ENCODE assay signal across 8 mouse cellular contexts in the genomic region with DNA sequence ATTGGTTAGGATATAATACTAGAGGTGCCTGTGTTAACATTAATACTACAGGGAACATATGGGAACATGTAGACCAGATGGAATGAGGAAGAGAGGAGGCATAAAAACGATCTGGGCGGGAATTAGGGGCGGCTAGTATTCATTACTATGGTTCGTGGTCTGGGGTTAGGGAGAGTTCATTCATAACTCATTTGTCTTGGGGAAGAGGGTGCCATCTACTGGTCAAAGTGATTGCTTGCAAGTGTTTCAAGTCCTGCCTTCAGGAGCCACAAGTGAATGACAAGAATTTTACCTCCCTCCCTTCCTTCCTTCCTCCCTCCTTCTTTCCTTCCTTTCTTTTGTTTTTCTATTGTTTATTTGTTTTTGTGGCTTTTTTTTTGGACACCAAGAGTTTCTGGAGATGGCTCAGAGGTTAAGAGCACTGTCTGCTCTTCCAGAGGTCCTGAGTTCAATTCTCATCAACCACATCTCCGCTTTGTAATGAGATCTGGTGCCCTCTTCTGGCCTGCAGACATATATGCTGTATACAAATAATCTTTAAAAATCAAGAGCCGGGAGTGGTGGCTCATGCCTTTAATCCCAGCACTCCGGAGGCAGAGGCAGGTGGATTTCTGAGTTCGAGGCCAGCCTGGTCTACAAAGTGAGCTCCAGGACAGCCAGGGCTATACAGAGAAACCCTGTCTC. TPM values are rescaled to one million over a fixed set of nuclear protein-coding genes. Genes with fewer than 3 reads are reported as not detected.
DNase-seq lines count a peak whose midpoint lies in the region; ATAC-seq and TF ChIP-seq lines count a peak whose summit lies in the region.

No protein-coding gene starts in this region.

- peak; percentile 63 for DNase-seq in forebrain, embryonic 11.5 days (ENCODE audit: low spot score)
- DNase-seq in 3T3-L1 (ENCODE audit: low read depth, low spot score): peak; percentile 95
- DNase-seq in adrenal gland, postnatal 10 days: peak; percentile 59
- peak; percentile 96 for DNase-seq in embryonic facial prominence, embryonic 14.5 days (ENCODE audit: low spot score)
- DNase-seq in kidney, postnatal 10 days: peak; percentile 63
- DNase-seq in lung, adult 2 months: peak; percentile 14

- no peak overlapping the region for H3K27ac ChIP-seq in forebrain, embryonic 11.5 days (ENCODE audit: low read depth, low read length)
- no peak overlapping the region for H3K27ac ChIP-seq in forebrain, embryonic 13.5 days
- H3K27ac ChIP-seq in embryonic facial prominence, embryonic 14.5 days (replicated peaks; ENCODE audit: low read depth, low read length): no peak overlapping the region
- no peak overlapping the region for H3K27ac ChIP-seq in stomach, embryonic 16.5 days (ENCODE audit: low read length)

- no peaks in the 10 kb centered on the region for H3K36me3 ChIP-seq in forebrain, embryonic 11.5 days (ENCODE audit: control insufficient read depth, insufficient read depth, low read length)
- no peaks in the 10 kb centered on the region for H3K36me3 ChIP-seq in forebrain, embryonic 13.5 days (ENCODE audit: poor library complexity, severe bottlenecking)
- no peaks in the 10 kb centered on the region for H3K36me3 ChIP-seq in embryonic facial prominence, embryonic 14.5 days (ENCODE audit: control insufficient read depth, insufficient read depth, low read length)
- H3K36me3 ChIP-seq in stomach, embryonic 16.5 days (ENCODE audit: control insufficient read depth, insufficient read depth, low read length): no peaks in the 10 kb centered on the region

- H3K27me3 ChIP-seq in forebrain, embryonic 11.5 days (ENCODE audit: control insufficient read depth, insufficient read depth, low read length): no peaks in the 10 kb centered on the region
- no peaks in the 10 kb centered on the region for H3K27me3 ChIP-seq in forebrain, embryonic 13.5 days
- H3K27me3 ChIP-seq in embryonic facial prominence, embryonic 14.5 days (replicated peaks; ENCODE audit: control insufficient read depth, insufficient read depth, low read length): no peaks in the 10 kb centered on the region
- H3K27me3 ChIP-seq in stomach, embryonic 16.5 days (ENCODE audit: control insufficient read depth, insufficient read depth, low read length): no peaks in the 10 kb centered on the region

- no peak for TF ChIP-seq POLR2A in lung, adult 2 months (IDR thresholded peaks at IDR 0.05; ENCODE audit: borderline replicate concordance, extremely low read depth, low read depth, low read length)

- no peak for ATAC-seq in forebrain, embryonic 11.5 days (replicated peaks; ENCODE audit: low FRiP score)
- no peak for ATAC-seq in forebrain, embryonic 13.5 days
- ATAC-seq in embryonic facial prominence, embryonic 14.5 days (ENCODE audit: low read depth): no peak
- peak; percentile 22; the same call in 1 of the 2 replicates for ATAC-seq in stomach, embryonic 16.5 days (ENCODE audit: insufficient read depth, low FRiP score)

- peak; percentile 67 for TF ChIP-seq CTCF in lung, adult 2 months (IDR thresholded peaks at IDR 0.05; ENCODE audit: insufficient read depth, low read length)

- no peaks in the 10 kb centered on the region; the same call in 1 of the 2 replicates for H3K4me1 ChIP-seq in forebrain, embryonic 11.5 days (replicated peaks; ENCODE audit: control insufficient read depth, insufficient read depth, low read length)
- peaks cover 17% of the 10 kb centered on the region for H3K4me1 ChIP-seq in forebrain, embryonic 13.5 days
- H3K4me1 ChIP-seq in embryonic facial prominence, embryonic 14.5 days (ENCODE audit: control insufficient read depth, insufficient read depth, low read length): peaks cover 18% of the 10 kb centered on the region
- H3K4me1 ChIP-seq in lung, adult 2 months (ENCODE audit: control insufficient read depth, insufficient read depth, low read length): peaks cover 2% of the 10 kb centered on the region
- H3K4me1 ChIP-seq in stomach, embryonic 16.5 days (ENCODE audit: control insufficient read depth, insufficient read depth, low read length): peaks cover 19% of the 10 kb centered on the region

- H3K4me2 ChIP-seq in forebrain, embryonic 11.5 days (ENCODE audit: low read depth, low read length, severe bottlenecking): no peak overlapping the region
- H3K4me2 ChIP-seq in forebrain, embryonic 13.5 days: no peak overlapping the region
- 0 out of 2 replicates have a peak overlapping the region, but pooled peaks have one; percentile 24 for H3K4me2 ChIP-seq in embryonic facial prominence, embryonic 14.5 days (ENCODE audit: low read depth, low read length)
- no peak overlapping the region for H3K4me2 ChIP-seq in stomach, embryonic 16.5 days (ENCODE audit: low read depth, low read length)

- WGBS in forebrain, embryonic 11.5 days: 27% methylated on average over 8 of the region's 8 CpGs
- WGBS in forebrain, embryonic 13.5 days: 25% methylated on average over 8 of the region's 8 CpGs
- 22% methylated on average over 8 of the region's 8 CpGs for WGBS in embryonic facial prominence, embryonic 14.5 days
- 18% methylated on average over 8 of the region's 8 CpGs for WGBS in lung, adult 2 months
- WGBS in stomach, embryonic 16.5 days: 23% methylated on average over 8 of the region's 8 CpGs

- no peak overlapping the region for H3K4me3 ChIP-seq in forebrain, embryonic 11.5 days (ENCODE audit: low read depth, low read length)
- no peak overlapping the region for H3K4me3 ChIP-seq in forebrain, embryonic 13.5 days
- no peak overlapping the region for H3K4me3 ChIP-seq in embryonic facial prominence, embryonic 14.5 days (ENCODE audit: low read depth, low read length)
- H3K4me3 ChIP-seq in lung, adult 2 months (replicated peaks; ENCODE audit: extremely low read depth, low read depth, low read length): no peak overlapping the region
- H3K4me3 ChIP-seq in stomach, embryonic 16.5 days (replicated peaks; ENCODE audit: low read length): no peak overlapping the region

- no peaks in the 10 kb centered on the region for H3K9me3 ChIP-seq in forebrain, embryonic 11.5 days (ENCODE audit: control insufficient read depth, low read length)
- H3K9me3 ChIP-seq in forebrain, embryonic 13.5 days (replicated peaks): no peaks in the 10 kb centered on the region
- no peaks in the 10 kb centered on the region for H3K9me3 ChIP-seq in embryonic facial prominence, embryonic 14.5 days (ENCODE audit: control insufficient read depth, low read length)
- H3K9me3 ChIP-seq in stomach, embryonic 16.5 days (replicated peaks; ENCODE audit: control insufficient read depth, low read length): no peaks in the 10 kb centered on the region

- H3K9ac ChIP-seq in forebrain, embryonic 11.5 days (ENCODE audit: low read length): no peak overlapping the region
- H3K9ac ChIP-seq in forebrain, embryonic 13.5 days: no peak overlapping the region
- H3K9ac ChIP-seq in embryonic facial prominence, embryonic 14.5 days (ENCODE audit: low read depth, low read length): no peak overlapping the region
- no peak overlapping the region for H3K9ac ChIP-seq in stomach, embryonic 16.5 days (ENCODE audit: low read length)

RNA-seq across cellular contexts. Expression of a gene that starts 2.8 kb away (rescaled TPM):
- polyA plus RNA-seq in forebrain, embryonic 11.5 days (2014; fragmentation: Nextera tagmentation; extraction: Ambion mirVana): 34.2 and 35.7 TPM in 2 replicates
- 35.6 and 36.1 TPM in 2 replicates for polyA plus RNA-seq in forebrain, embryonic 13.5 days (2015; fragmentation: Nextera tagmentation; extraction: Ambion mirVana)
- total RNA-seq in adrenal gland, postnatal 10 days (2021): 10 to 100 TPM; 28.3 to 40.3 TPM
- 20.6 and 21.2 TPM in 2 replicates for polyA plus RNA-seq in embryonic facial prominence, embryonic 14.5 days (2014; fragmentation: Nextera tagmentation; extraction: Ambion mirVana)
- 27.2 and 39.0 TPM in 2 replicates for polyA plus RNA-seq in lung, adult 2 months (2012; rRNA removed)
- 10.4 and 13.9 TPM in 2 replicates for polyA plus RNA-seq in stomach, embryonic 16.5 days (2015; fragmentation: Nextera tagmentation; extraction: Ambion mirVana)

RNA-seq across cellular contexts. Expression of a gene that starts 6.0 kb away (rescaled TPM):
- 213 and 218 TPM in 2 replicates for polyA plus RNA-seq in forebrain, embryonic 11.5 days (2014; fragmentation: Nextera tagmentation; extraction: Ambion mirVana)
- 171 and 174 TPM in 2 replicates for polyA plus RNA-seq in forebrain, embryonic 13.5 days (2015; fragmentation: Nextera tagmentation; extraction: Ambion mirVana)
- total RNA-seq in adrenal gland, postnatal 10 days (2021): 10 to 100 TPM; 78.7 to 84.8 TPM
- polyA plus RNA-seq in embryonic facial prominence, embryonic 14.5 days (2014; fragmentation: Nextera tagmentation; extraction: Ambion mirVana): 154 and 160 TPM in 2 replicates
- 8.3 and 12.9 TPM in 2 replicates for polyA plus RNA-seq in lung, adult 2 months (2012; rRNA removed)
- 163 and 175 TPM in 2 replicates for polyA plus RNA-seq in stomach, embryonic 16.5 days (2015; fragmentation: Nextera tagmentation; extraction: Ambion mirVana)

Comparison
In these comparisons a context has a peak if more than half of its experiments do, and no peak if none do; other contexts are left out.
1. DNase-seq: peak in every context shown above with its lines; median percentile 96 in embryonic facial prominence, embryonic 14.5 days; 95 in 3T3-L1; 63 in forebrain, embryonic 11.5 days; 63 in kidney, postnatal 10 days; 59 in adrenal gland, postnatal 10 days; 14 in lung, adult 2 months.
2. RNA of a gene that starts 6.0 kb away (polyA plus RNA-seq): 213 to 218 TPM in forebrain, embryonic 11.5 days, 163 to 175 TPM in stomach, embryonic 16.5 days, 171 to 174 TPM in forebrain, embryonic 13.5 days and 154 to 160 TPM in embryonic facial prominence, embryonic 14.5 days; 8.3 to 12.9 TPM in lung, adult 2 months; every median in the first group is over 10 times any median in the second.